In the genomic region with DNA sequence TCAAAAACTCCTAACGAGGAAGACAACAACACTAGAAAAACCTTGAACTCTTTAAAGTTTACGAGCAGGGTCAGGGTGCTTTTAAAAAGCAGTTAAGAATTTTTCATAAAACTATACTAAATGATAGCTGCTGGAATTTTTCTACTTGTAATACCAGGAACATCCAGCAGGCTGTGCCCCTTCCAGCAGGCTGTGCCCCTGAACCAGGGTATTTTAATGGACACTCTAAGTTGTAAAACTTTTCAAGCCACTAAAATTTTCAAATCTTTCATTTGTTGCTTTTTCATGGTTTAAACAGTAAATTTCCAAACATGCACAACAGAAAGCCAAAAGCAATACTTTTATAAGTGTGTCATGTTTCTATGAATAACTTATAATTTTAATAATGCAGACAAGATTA, we compare ENCODE assay signal across 8 mouse cellular contexts.
A peak's percentile ranks its signal among the peaks of the same experiment; 100 is the strongest.
DNase-seq lines count a peak whose midpoint lies in the region; ATAC-seq and TF ChIP-seq lines count a peak whose summit lies in the region.

No protein-coding gene starts in this region.

- DNase-seq in kidney, adult 2 months = no peak
- DNase-seq in 416B (ENCODE audit: low read depth) = peak; percentile 58
- DNase-seq in embryo, embryonic 10.5 days (ENCODE audit: low spot score) = peak; percentile 55
- DNase-seq in retina, postnatal 1 day = peak; percentile 19

- no peak overlapping the region for H3K4me3 ChIP-seq in kidney, adult 2 months (ENCODE audit: insufficient read depth, low read depth, low read length)
- no peak overlapping the region for H3K4me3 ChIP-seq in kidney, embryonic 15.5 days (replicated peaks)
- no peak overlapping the region for H3K4me3 ChIP-seq in E14TG2a.4 (replicated peaks; ENCODE audit: low read length)
- no peak overlapping the region for H3K4me3 ChIP-seq in forebrain, embryonic 13.5 days
- H3K4me3 ChIP-seq in midbrain, embryonic 13.5 days (replicated peaks) = no peak overlapping the region

- no peak overlapping the region for H3K27ac ChIP-seq in kidney, adult 2 months (ENCODE audit: insufficient read depth, low read depth, low read length)
- H3K27ac ChIP-seq in kidney, embryonic 15.5 days = no peak overlapping the region
- no peak overlapping the region for H3K27ac ChIP-seq in forebrain, embryonic 13.5 days
- no peak overlapping the region for H3K27ac ChIP-seq in midbrain, embryonic 13.5 days

- no peak overlapping the region for H3K4me2 ChIP-seq in kidney, embryonic 15.5 days
- no peak overlapping the region for H3K4me2 ChIP-seq in forebrain, embryonic 13.5 days
- no peak overlapping the region for H3K4me2 ChIP-seq in midbrain, embryonic 13.5 days (replicated peaks)

- no peaks in the 10 kb centered on the region for H3K27me3 ChIP-seq in kidney, adult 2 months (replicated peaks; ENCODE audit: control insufficient read depth, insufficient read depth, low read length)
- H3K27me3 ChIP-seq in kidney, embryonic 15.5 days = no peaks in the 10 kb centered on the region
- no peaks in the 10 kb centered on the region for H3K27me3 ChIP-seq in E14TG2a.4 (ENCODE audit: insufficient read depth, low read length)
- no peaks in the 10 kb centered on the region for H3K27me3 ChIP-seq in forebrain, embryonic 13.5 days
- no peaks in the 10 kb centered on the region for H3K27me3 ChIP-seq in midbrain, embryonic 13.5 days

- H3K4me1 ChIP-seq in kidney, adult 2 months (ENCODE audit: control insufficient read depth, insufficient read depth, low read length) = no peaks in the 10 kb centered on the region
- H3K4me1 ChIP-seq in kidney, embryonic 15.5 days = no peaks in the 10 kb centered on the region
- H3K4me1 ChIP-seq in E14TG2a.4 (replicated peaks; ENCODE audit: low read depth, low read length) = peaks cover 5% of the 10 kb centered on the region; the same call in 1 of the 2 replicates
- H3K4me1 ChIP-seq in forebrain, embryonic 13.5 days = peaks cover 8% of the 10 kb centered on the region
- H3K4me1 ChIP-seq in midbrain, embryonic 13.5 days (replicated peaks) = peaks cover 5% of the 10 kb centered on the region; the same call in 1 of the 2 replicates

- peak; percentile 62 for TF ChIP-seq CTCF in kidney, adult 2 months (conservative IDR thresholded peaks at IDR 0.05; ENCODE audit: insufficient read depth, insufficient read length, low read depth, low read length)
- peak; percentile 81 for TF ChIP-seq CTCF in E14TG2a.4 (conservative IDR thresholded peaks at IDR 0.05; ENCODE audit: low read length)

- H3K9me3 ChIP-seq in kidney, embryonic 15.5 days (replicated peaks) = no peaks in the 10 kb centered on the region
- no peaks in the 10 kb centered on the region for H3K9me3 ChIP-seq in E14TG2a.4 (ENCODE audit: low read length)
- H3K9me3 ChIP-seq in forebrain, embryonic 13.5 days (replicated peaks) = no peaks in the 10 kb centered on the region
- no peaks in the 10 kb centered on the region for H3K9me3 ChIP-seq in midbrain, embryonic 13.5 days

- no peak for TF ChIP-seq POLR2A in kidney, adult 2 months (IDR thresholded peaks at IDR 0.05; ENCODE audit: low read depth, low read length)

- H3K9ac ChIP-seq in kidney, embryonic 15.5 days = no peak overlapping the region
- no peak overlapping the region for H3K9ac ChIP-seq in forebrain, embryonic 13.5 days
- H3K9ac ChIP-seq in midbrain, embryonic 13.5 days (replicated peaks) = no peak overlapping the region

- WGBS in kidney, adult 2 months = 77% methylated on average over 2 of the region's 2 CpGs
- WGBS in kidney, embryonic 15.5 days = 67% methylated on average over 2 of the region's 2 CpGs
- WGBS in forebrain, embryonic 13.5 days = 68% methylated on average over 2 of the region's 2 CpGs
- 60% methylated on average over 2 of the region's 2 CpGs for WGBS in midbrain, embryonic 13.5 days

- H3K36me3 ChIP-seq in kidney, adult 2 months (ENCODE audit: control insufficient read depth, insufficient read depth, low read length) = no peaks in the 10 kb centered on the region
- H3K36me3 ChIP-seq in kidney, embryonic 15.5 days = no peaks in the 10 kb centered on the region
- no peaks in the 10 kb centered on the region for H3K36me3 ChIP-seq in E14TG2a.4 (ENCODE audit: insufficient read depth, low read length)
- no peaks in the 10 kb centered on the region for H3K36me3 ChIP-seq in forebrain, embryonic 13.5 days (ENCODE audit: poor library complexity, severe bottlenecking)
- no peaks in the 10 kb centered on the region for H3K36me3 ChIP-seq in midbrain, embryonic 13.5 days

- ATAC-seq in kidney, embryonic 15.5 days (replicated peaks; ENCODE audit: low FRiP score) = no peak
- ATAC-seq in forebrain, embryonic 13.5 days = no peak
- ATAC-seq in midbrain, embryonic 13.5 days = no peak
